Mouse (Mus musculus) midbrain, embryonic 11.5 days (tissue): ENCODE results near the gene Mocs1. TPM values are rescaled to one million over a fixed set of nuclear protein-coding genes. Genes with fewer than 3 reads are reported as not detected.
"Not testable (repeated sequence)": the region's sequence is repeated elsewhere in the genome, so short reads cannot be mapped to it uniquely, and the experiment has no call there.

Experiments
- ATAC-seq: fragments of 200-750 bp; cut with Nextera tagmentation; 2 replicates; pipeline ENCODE4 v1.8.0; 2017; ENCODE audit warnings: moderate TSS enrichment, moderate library complexity; ENCODE audit not compliant: low FRiP score
- DNase-seq: peaks from one replicate; pipeline ENCODE4 v3.0.0; 2015; ENCODE audit warnings: low spot score; ENCODE audit errors: missing footprints
- H3K27ac ChIP-seq: fragments of 300-500 bp; sonication (generic); 2 replicates; pipeline ENCODE4 v1.5.1; 2014; ENCODE audit warnings: low read depth, low read length
- H3K27me3 ChIP-seq: fragments of 300-500 bp; sonication (generic); 2 replicates; pipeline ENCODE4 v1.6.1; 2014; ENCODE audit warnings: mild to moderate bottlenecking, low read length, moderate library complexity, mixed read lengths; ENCODE audit not compliant: control insufficient read depth, insufficient read depth
- H3K36me3 ChIP-seq: fragments of 300-500 bp; sonication (generic); 2 replicates; pipeline ENCODE4 v1.6.1; 2014; ENCODE audit warnings: mild to moderate bottlenecking, low read length, moderate library complexity, mixed read lengths; ENCODE audit not compliant: control insufficient read depth, insufficient read depth
- H3K4me1 ChIP-seq: fragments of 300-500 bp; sonication (generic); 2 replicates; pipeline ENCODE4 v1.6.1; 2014; ENCODE audit warnings: low read length; ENCODE audit not compliant: control insufficient read depth, insufficient read depth
- H3K4me2 ChIP-seq: fragments of 300-500 bp; sonication (generic); 2 replicates; pipeline ENCODE4 v1.6.1; 2014; ENCODE audit warnings: mild to moderate bottlenecking, moderate library complexity
- H3K4me3 ChIP-seq: fragments of 300-500 bp; sonication (generic); 2 replicates; pipeline ENCODE4 v1.5.1; 2014; ENCODE audit warnings: low read depth, low read length
- H3K9ac ChIP-seq: fragments of 300-500 bp; sonication (generic); 2 replicates; pipeline ENCODE4 v1.6.1; 2014; ENCODE audit warnings: low read length
- H3K9me3 ChIP-seq: fragments of 300-500 bp; sonication (generic); 2 replicates; pipeline ENCODE4 v1.6.1; 2016; ENCODE audit warnings: low read length; ENCODE audit not compliant: control insufficient read depth
- WGBS: fragments of 180-500 bp; shearing (Covaris S2); extraction: QIAGEN DNeasy Blood & Tissue Kit; methylation state at CpG from one replicate; pipeline ENCODE4 v1.1.7; 2014; 5-methylcytosine and 5-hydroxymethylcytosine counted together
- polyA plus RNA-seq: library from polyadenylated mRNA; unstranded; fragments of >200 nt; fragmentation: Nextera tagmentation; extraction: Ambion mirVana; gene quantifications from 2 replicates; pipeline ENCODE4 v1.2.1, GENCODE M21; 2014

Gene Mocs1
- polyA plus RNA-seq, 1 experiment from 2014 or later = 4.5 TPM

DNA sequence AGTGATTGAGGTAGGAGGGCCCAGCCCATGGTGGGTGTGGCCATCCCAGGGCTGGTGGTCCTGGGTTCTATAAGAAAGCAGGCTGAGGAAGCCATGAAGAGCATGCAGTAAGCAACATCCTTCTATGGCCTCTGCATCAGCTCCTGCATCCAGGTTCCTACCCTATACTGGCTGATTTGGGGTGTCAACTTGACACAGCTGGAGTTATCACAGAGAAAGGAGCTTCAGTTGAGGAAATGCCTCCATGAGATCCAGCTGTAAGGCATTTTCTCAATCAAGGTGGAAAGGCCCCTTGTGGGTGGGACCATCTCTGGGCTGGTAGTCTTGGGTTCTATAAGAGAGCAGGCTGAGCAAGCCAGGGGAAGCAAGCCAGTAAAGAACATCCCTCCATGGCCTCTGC is 9.1 kb downstream of the Mocs1 start:
- not testable (repeated sequence) for H3K27ac ChIP-seq, ATAC-seq, H3K36me3 ChIP-seq, DNase-seq, H3K9ac ChIP-seq, H3K9me3 ChIP-seq, H3K4me3 ChIP-seq, H3K4me2 ChIP-seq, H3K4me1 ChIP-seq, H3K27me3 ChIP-seq

GRCm38 (mm10) chr17:49438822-49439574 is 10.8 kb downstream of the Mocs1 start:
- Histone ChIP-seq H3K27me3 (no peaks in the 10 kb centered on the region), H3K9me3 (no peaks in the 10 kb centered on the region), H3K4me2 (no peak overlapping the region), H3K27ac (no peak overlapping the region), H3K4me3 (no peak overlapping the region), H3K4me1 (no peaks in the 10 kb centered on the region), H3K36me3 (no peaks in the 10 kb centered on the region; the same call in 1 of the 2 replicates), H3K9ac (no peak overlapping the region)
- no peak for DNase-seq
- 85% methylated on average over 12 of the region's 12 CpGs for WGBS
- ATAC-seq = no peak

DNA sequence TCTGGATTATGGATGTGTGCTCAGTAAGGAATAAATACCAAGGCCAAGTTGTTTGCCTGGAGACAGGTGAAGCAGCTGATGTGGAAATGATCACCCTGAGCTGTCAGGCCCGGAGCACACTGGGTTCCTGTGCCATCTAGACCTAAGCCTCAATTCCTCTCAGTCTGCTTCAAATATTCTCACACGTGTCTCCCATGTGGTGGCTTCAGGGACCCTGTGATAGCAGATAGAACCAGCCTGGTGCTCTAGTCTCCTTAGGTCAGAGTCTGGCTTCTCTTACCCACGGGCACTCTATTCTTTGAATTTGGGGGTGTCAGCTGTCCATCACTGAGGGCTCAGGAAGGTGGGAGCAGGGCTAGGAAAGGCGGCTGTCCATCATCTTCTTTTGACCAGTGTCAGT is 11.5 kb downstream of the Mocs1 start:
- Histone ChIP-seq H3K4me1 (no peaks in the 10 kb centered on the region), H3K4me3 (no peak overlapping the region), H3K36me3 (no peaks in the 10 kb centered on the region; the same call in 1 of the 2 replicates), H3K4me2 (no peak overlapping the region), H3K9ac (no peak overlapping the region), H3K27me3 (no peaks in the 10 kb centered on the region), H3K9me3 (no peaks in the 10 kb centered on the region), H3K27ac (no peak overlapping the region)
- ATAC-seq = no peak
- 93% methylated on average over 4 of the region's 4 CpGs for WGBS
- DNase-seq = no peak

DNA sequence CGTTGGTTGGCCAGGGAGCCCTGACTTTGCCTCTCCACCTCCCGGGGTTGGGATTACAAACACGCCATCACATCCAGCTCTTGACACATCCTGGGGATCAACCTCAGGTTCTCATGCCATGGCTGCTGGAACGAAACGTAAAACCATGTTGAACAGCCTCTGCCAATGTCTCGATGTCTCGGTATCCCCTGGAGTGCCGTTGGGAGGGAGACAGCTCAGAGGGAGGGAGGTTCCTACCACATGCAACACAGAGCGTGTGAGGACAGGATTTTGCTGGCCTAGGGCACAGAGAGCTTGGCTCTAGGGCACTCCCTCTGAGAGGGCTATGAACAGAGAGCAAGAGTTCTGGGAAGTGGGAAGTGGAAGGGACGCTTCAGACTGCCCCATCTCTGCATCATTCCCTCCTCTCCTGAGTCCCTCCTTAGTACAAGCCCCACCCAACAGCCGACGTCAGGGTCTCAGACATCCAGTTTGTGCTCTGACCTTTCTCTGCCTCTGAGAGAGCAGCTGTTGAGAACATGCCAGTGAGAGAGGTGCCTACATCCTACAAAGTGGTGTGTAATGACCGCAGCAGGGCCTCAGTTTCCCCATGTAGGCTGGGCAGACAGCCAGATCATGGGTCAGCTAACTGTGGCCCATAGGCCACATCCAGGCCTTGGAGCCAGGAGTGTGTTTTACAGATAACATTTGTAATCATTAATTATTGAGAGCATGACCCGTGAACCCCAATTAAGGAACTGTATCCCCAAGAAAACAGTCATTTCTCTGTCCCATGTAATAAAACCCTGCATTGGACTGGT is 12.4 kb downstream of the Mocs1 start:
- H3K36me3 ChIP-seq = no peaks in the 10 kb centered on the region; the same call in 1 of the 2 replicates
- H3K9ac ChIP-seq = no peak overlapping the region
- no peaks in the 10 kb centered on the region for H3K9me3 ChIP-seq
- no peak overlapping the region for H3K4me2 ChIP-seq
- WGBS = 84% methylated on average over 14 of the region's 14 CpGs
- H3K27me3 ChIP-seq = no peaks in the 10 kb centered on the region
- H3K27ac ChIP-seq = no peak overlapping the region
- no peak overlapping the region for H3K4me3 ChIP-seq
- H3K4me1 ChIP-seq = no peaks in the 10 kb centered on the region
- DNase-seq (no peak), ATAC-seq (0 out of 2 replicates have a peak, but pooled peaks have one; percentile 27)

- H3K4me2 ChIP-seq, H3K27ac ChIP-seq, H3K36me3 ChIP-seq, ATAC-seq, H3K9ac ChIP-seq, H3K4me1 ChIP-seq, H3K4me3 ChIP-seq, H3K9me3 ChIP-seq, H3K27me3 ChIP-seq, DNase-seq: not testable (repeated sequence)
- WGBS = 78% methylated on average over 3 of the region's 3 CpGs
Observed at GRCm38 (mm10) chr17:49442841-49443240, 14.7 kb downstream of the Mocs1 start.

GRCm38 (mm10) chr17:49448570-49449229 is 20.5 kb downstream of the Mocs1 start:
- H3K27ac ChIP-seq = no peak overlapping the region
- ATAC-seq (no peak), DNase-seq (no peak)
- H3K4me1 ChIP-seq = no peaks in the 10 kb centered on the region
- no peaks in the 10 kb centered on the region for H3K36me3 ChIP-seq
- no peak overlapping the region for H3K9ac ChIP-seq
- H3K27me3 ChIP-seq = no peaks in the 10 kb centered on the region
- H3K4me3 ChIP-seq = no peak overlapping the region
- WGBS = 79% methylated on average over 8 of the region's 9 CpGs
- H3K4me2 ChIP-seq = no peak overlapping the region
- no peaks in the 10 kb centered on the region for H3K9me3 ChIP-seq

GRCm38 (mm10) chr17:49449230-49449608 is 21.1 kb downstream of the Mocs1 start:
- Histone ChIP-seq H3K4me2 (no peak overlapping the region), H3K36me3 (no peaks in the 10 kb centered on the region), H3K27me3 (no peaks in the 10 kb centered on the region), H3K9ac (no peak overlapping the region), H3K4me3 (no peak overlapping the region), H3K27ac (no peak overlapping the region), H3K9me3 (no peaks in the 10 kb centered on the region), H3K4me1 (no peaks in the 10 kb centered on the region)
- ATAC-seq (no peak), DNase-seq (no peak)
- WGBS = 85% methylated on average over 8 of the region's 8 CpGs

DNA sequence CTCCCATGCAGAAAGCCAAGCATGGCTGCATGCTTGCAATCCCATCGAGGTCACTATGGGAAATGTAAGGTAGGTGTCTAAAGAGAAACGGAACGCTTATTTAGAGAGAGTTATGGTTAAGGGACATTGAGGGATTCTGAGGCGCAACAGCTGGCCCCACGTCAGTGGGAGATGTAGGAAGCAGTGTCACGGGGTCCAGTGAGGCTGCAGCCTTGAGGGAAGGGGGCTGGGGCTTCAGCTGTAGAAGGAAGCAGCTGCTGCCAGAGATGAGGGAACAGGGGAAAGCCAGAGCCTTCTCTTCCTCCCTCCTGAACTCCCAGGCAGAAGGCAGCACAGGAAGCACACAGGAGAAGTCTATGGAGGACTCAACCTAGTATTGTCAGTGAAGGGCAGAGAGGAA is 22.8 kb downstream of the Mocs1 start:
- H3K9me3 ChIP-seq = no peaks in the 10 kb centered on the region
- 92% methylated on average over 6 of the region's 6 CpGs for WGBS
- ATAC-seq (no peak), DNase-seq (no peak)
- no peaks in the 10 kb centered on the region for H3K27me3 ChIP-seq
- H3K27ac ChIP-seq = no peak overlapping the region
- H3K4me2 ChIP-seq = no peak overlapping the region
- H3K36me3 ChIP-seq = 0 out of 2 replicates have a peak, but pooled peaks cover 2% of the 10 kb centered on the region
- no peaks in the 10 kb centered on the region for H3K4me1 ChIP-seq
- no peak overlapping the region for H3K9ac ChIP-seq
- no peak overlapping the region for H3K4me3 ChIP-seq

DNA sequence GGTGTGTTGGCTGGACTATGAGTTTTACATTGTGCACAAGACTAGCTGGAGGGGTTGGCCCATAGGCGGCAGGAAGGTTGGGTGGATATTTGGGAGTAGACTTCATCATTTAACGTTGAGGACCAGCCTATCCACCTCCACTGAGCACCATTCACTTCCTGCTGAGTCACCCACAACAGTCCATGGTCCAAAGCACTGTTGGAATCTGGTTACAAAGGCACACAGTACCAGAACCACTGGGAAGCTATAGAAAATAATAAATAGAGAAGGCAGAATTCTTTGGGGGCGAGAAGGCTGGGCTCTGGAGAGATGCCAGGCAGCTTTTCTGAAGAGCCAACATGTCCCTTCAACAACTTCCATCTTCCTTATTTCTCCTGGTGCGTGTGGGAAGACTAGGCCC is 28.2 kb downstream of the Mocs1 start:
- Histone ChIP-seq H3K4me3 (no peak overlapping the region), H3K9ac (no peak overlapping the region), H3K4me2 (no peak overlapping the region), H3K27me3 (no peaks in the 10 kb centered on the region), H3K27ac (no peak overlapping the region), H3K4me1 (no peaks in the 10 kb centered on the region), H3K9me3 (no peaks in the 10 kb centered on the region), H3K36me3 (0 out of 2 replicates have a peak, but pooled peaks cover 2% of the 10 kb centered on the region)
- DNase-seq = no peak
- no peak for ATAC-seq
- 78% methylated on average over 4 of the region's 4 CpGs for WGBS
